Mouse (Mus musculus) hindbrain, embryonic 16.5 days (tissue): ENCODE results near the gene Rif1. TPM values are rescaled to one million over a fixed set of nuclear protein-coding genes. Genes with fewer than 3 reads are reported as not detected.

Source experiments
- ATAC-seq: fragments of 200-750 bp; cut with Nextera tagmentation; 2 replicates; pipeline ENCODE4 v1.8.0; 2017; ENCODE audit warnings: moderate TSS enrichment, moderate library complexity
- H3K27ac ChIP-seq: fragments of 300-500 bp; sonication (generic); 2 replicates; pipeline ENCODE4 v1.5.1; 2014; ENCODE audit warnings: low read depth, mild to moderate bottlenecking, control low read depth, low read length, moderate library complexity
- H3K27me3 ChIP-seq: fragments of 300-500 bp; sonication (generic); replicated peaks from 2 replicates; pipeline ENCODE4 v1.6.1; 2014; ENCODE audit warnings: low read length; ENCODE audit not compliant: control insufficient read depth, insufficient read depth
- H3K36me3 ChIP-seq: fragments of 300-500 bp; sonication (generic); 2 replicates; pipeline ENCODE4 v1.6.1; 2014; ENCODE audit warnings: mild to moderate bottlenecking, low read length, moderate library complexity, mixed read lengths; ENCODE audit not compliant: control insufficient read depth, insufficient read depth
- H3K4me1 ChIP-seq: fragments of 300-500 bp; sonication (generic); 2 replicates; pipeline ENCODE4 v1.6.1; 2014; ENCODE audit warnings: low read depth, low read length; ENCODE audit not compliant: control insufficient read depth, insufficient read depth
- H3K4me2 ChIP-seq: fragments of 300-500 bp; sonication (generic); 2 replicates; pipeline ENCODE4 v1.6.1; 2014; ENCODE audit warnings: mild to moderate bottlenecking, low read length, control low read depth, moderate library complexity
- H3K4me3 ChIP-seq: fragments of 300-500 bp; sonication (generic); 2 replicates; pipeline ENCODE4 v1.5.1; 2014; ENCODE audit warnings: mild to moderate bottlenecking, low read length, control low read depth, moderate library complexity
- H3K9ac ChIP-seq: fragments of 300-500 bp; sonication (generic); 2 replicates; pipeline ENCODE4 v1.6.1; 2014; ENCODE audit warnings: low read depth, mild to moderate bottlenecking, control low read depth, low read length, moderate library complexity
- H3K9me3 ChIP-seq: fragments of 300-500 bp; sonication (generic); 2 replicates; pipeline ENCODE4 v1.6.1; 2014; ENCODE audit warnings: mild to moderate bottlenecking, low read length, moderate library complexity; ENCODE audit not compliant: control insufficient read depth
- WGBS: fragments of 180-500 bp; shearing (Covaris S2); extraction: QIAGEN DNeasy Blood & Tissue Kit; methylation state at CpG from one replicate; pipeline ENCODE4 v1.1.7; 2014; 5-methylcytosine and 5-hydroxymethylcytosine counted together
- polyA plus RNA-seq: library from polyadenylated mRNA; unstranded; fragments of >200 nt; fragmentation: Nextera tagmentation; extraction: Ambion mirVana; gene quantifications from 2 replicates; pipeline ENCODE4 v1.2.1, GENCODE M21; 2015

Gene Rif1
- polyA plus RNA-seq, 1 experiment from 2014 or later: 10.2 TPM

- Histone ChIP-seq H3K36me3 (no peaks in the 10 kb centered on the region), H3K27me3 (no peaks in the 10 kb centered on the region), H3K4me3 (0 out of 2 replicates have a peak overlapping the region, but pooled peaks have one; percentile 11), H3K27ac (no peak overlapping the region), H3K9me3 (no peaks in the 10 kb centered on the region), H3K9ac (no peak overlapping the region), H3K4me2 (peak overlapping the region; percentile 28; the same call in 1 of the 2 replicates), H3K4me1 (no peaks in the 10 kb centered on the region)
- WGBS: 31% methylated on average over 8 of the region's 8 CpGs
- no peak for ATAC-seq
These were observed 33.4 kb upstream of the Rif1 start for GRCm38 (mm10) chr2:52039083-52039801.

DNA sequence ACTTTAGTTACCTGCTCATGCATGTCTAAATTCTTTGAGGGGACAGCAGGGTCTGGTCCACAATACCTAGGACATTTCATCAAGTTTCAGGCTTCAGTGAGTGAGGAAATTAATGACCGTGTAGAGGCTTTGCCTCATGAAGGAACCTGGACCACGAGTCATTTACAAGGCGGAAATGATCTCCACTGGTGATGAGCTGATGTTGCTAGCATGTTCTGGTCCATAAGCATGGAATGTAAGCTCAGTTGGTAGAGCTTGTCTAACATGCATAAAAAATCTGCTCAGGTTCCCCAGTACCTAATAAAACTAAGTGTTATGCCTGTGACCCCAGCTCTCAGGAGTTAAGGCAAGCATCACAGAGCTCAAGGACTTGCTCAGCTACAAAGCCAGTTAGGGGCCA lies 30.5 kb upstream of the Rif1 start:
- Histone ChIP-seq H3K9me3 (no peaks in the 10 kb centered on the region), H3K4me1 (no peaks in the 10 kb centered on the region), H3K9ac (no peak overlapping the region), H3K27me3 (no peaks in the 10 kb centered on the region), H3K27ac (no peak overlapping the region), H3K4me3 (no peak overlapping the region), H3K36me3 (no peaks in the 10 kb centered on the region), H3K4me2 (no peak overlapping the region)
- WGBS: 71% methylated on average over 3 of the region's 3 CpGs
- no peak for ATAC-seq

GRCm38 (mm10) chr2:52042714-52043113 lies 29.9 kb upstream of the Rif1 start:
- WGBS: 56% methylated on average over 5 of the region's 5 CpGs
- Histone ChIP-seq H3K9me3 (no peaks in the 10 kb centered on the region), H3K9ac (no peak overlapping the region)

DNA sequence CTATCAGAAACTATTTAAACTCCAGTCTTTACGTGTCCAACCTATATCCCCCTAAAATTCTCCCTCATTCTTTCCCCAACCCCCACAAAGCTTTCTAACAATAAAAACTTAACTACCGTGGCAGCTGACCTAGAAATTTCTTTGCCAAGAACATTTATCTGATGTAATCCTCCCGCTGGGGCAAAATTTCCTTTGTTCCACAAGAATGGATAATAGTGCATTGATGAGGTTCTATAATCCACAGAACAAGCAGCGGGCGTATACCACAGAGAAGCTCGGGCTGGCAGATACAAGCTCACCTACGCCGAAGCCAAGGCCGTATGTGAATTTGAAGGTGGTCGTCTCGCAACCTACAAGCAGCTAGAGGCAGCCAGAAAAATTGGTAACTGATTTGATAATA lies 29.1 kb upstream of the Rif1 start:
- ATAC-seq: no peak
- no peaks in the 10 kb centered on the region for H3K4me1 ChIP-seq
- WGBS: 66% methylated on average over 11 of the region's 11 CpGs
- H3K4me2 ChIP-seq: no peak overlapping the region
- no peaks in the 10 kb centered on the region for H3K36me3 ChIP-seq
- H3K9ac ChIP-seq: no peak overlapping the region
- no peak overlapping the region for H3K27ac ChIP-seq
- no peaks in the 10 kb centered on the region for H3K27me3 ChIP-seq
- H3K9me3 ChIP-seq: no peaks in the 10 kb centered on the region
- no peak overlapping the region for H3K4me3 ChIP-seq

More at GRCm38 (mm10) chr2:52042714-52043113, 29.9 kb upstream of the Rif1 start:
- no peaks in the 10 kb centered on the region for H3K4me1 ChIP-seq
- H3K4me3 ChIP-seq: no peak overlapping the region
- no peaks in the 10 kb centered on the region for H3K27me3 ChIP-seq
- ATAC-seq: no peak
- H3K36me3 ChIP-seq: no peaks in the 10 kb centered on the region
- no peak overlapping the region for H3K27ac ChIP-seq
- no peak overlapping the region for H3K4me2 ChIP-seq

DNA sequence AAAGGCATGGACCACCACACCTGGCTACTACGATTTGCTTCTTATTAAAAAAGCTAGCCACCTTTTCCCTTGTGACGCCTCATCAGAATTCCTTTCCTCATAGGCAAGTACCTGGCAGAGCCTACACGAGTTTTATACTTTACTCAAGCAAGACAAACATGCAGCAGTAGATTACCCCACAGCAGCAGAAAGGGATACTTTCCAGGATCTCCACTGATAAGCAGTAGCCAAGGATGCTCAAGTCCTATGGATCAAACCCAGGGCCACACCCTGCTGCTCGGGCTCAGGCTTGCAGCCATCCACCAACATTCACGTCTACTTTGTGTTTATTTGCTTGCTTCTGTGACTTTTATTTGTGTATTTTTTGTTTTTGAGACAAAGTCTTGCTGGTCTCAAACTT lies 26.6 kb upstream of the Rif1 start:
- H3K27me3 ChIP-seq: no peaks in the 10 kb centered on the region
- H3K4me3 ChIP-seq: no peak overlapping the region
- no peaks in the 10 kb centered on the region for H3K4me1 ChIP-seq
- 87% methylated on average over 5 of the region's 5 CpGs for WGBS
- H3K27ac ChIP-seq: no peak overlapping the region
- no peak overlapping the region for H3K9ac ChIP-seq
- H3K36me3 ChIP-seq: no peaks in the 10 kb centered on the region
- H3K9me3 ChIP-seq: no peaks in the 10 kb centered on the region
- H3K4me2 ChIP-seq: no peak overlapping the region
- no peak for ATAC-seq

DNA sequence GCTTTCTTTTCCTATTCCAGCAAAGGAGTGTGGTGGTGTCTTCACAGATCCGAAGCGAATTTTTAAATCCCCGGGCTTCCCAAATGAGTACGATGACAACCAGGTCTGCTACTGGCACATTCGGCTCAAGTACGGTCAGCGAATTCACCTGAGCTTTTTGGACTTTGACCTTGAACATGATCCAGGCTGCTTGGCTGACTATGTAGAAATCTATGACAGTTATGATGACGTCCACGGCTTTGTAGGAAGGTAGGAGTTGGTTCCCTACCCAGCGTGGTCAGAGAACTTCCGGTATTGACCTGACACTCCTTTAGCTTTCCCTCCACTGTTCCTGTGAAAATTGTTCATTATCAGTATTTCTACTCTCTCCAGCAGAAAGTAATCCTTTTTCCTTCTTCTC lies 21.8 kb upstream of the Rif1 start:
- H3K27me3 ChIP-seq: no peaks in the 10 kb centered on the region
- H3K27ac ChIP-seq: no peak overlapping the region
- H3K4me3 ChIP-seq: no peak overlapping the region
- ATAC-seq: no peak
- H3K9me3 ChIP-seq: no peaks in the 10 kb centered on the region
- WGBS: 97% methylated on average over 11 of the region's 11 CpGs
- H3K4me2 ChIP-seq: no peak overlapping the region
- no peak overlapping the region for H3K9ac ChIP-seq
- no peaks in the 10 kb centered on the region for H3K36me3 ChIP-seq
- H3K4me1 ChIP-seq: no peaks in the 10 kb centered on the region

- Histone ChIP-seq H3K4me3 (no peak overlapping the region), H3K27me3 (no peaks in the 10 kb centered on the region), H3K36me3 (no peaks in the 10 kb centered on the region), H3K9me3 (no peaks in the 10 kb centered on the region), H3K27ac (no peak overlapping the region), H3K4me2 (no peak overlapping the region), H3K4me1 (no peaks in the 10 kb centered on the region), H3K9ac (no peak overlapping the region)
- WGBS: 74% methylated on average over 4 of the region's 4 CpGs
- no peak for ATAC-seq
These were observed 20.3 kb upstream of the Rif1 start for GRCm38 (mm10) chr2:52052335-52052734.

DNA sequence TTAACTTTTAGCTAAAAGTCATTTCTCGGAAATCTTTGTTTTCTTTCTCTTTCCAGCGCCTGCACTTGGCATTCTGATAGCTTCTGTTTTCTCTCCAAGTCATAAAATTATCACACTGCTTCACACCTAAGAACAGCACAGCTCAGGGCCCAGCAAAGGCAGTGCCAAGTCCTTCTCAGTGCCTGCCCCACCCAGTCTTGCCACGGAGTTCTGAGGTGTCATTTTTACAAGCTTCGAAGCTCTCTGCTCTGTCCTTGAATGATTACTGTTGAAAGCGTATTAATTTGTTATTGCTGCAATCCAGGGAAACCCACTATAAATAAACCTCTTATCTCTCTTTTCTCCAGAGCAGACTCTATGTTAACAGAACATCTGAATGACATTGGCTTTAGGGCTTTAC lies 19.1 kb upstream of the Rif1 start:
- H3K4me1 ChIP-seq: no peaks in the 10 kb centered on the region
- no peaks in the 10 kb centered on the region for H3K27me3 ChIP-seq
- WGBS: 67% methylated on average over 5 of the region's 5 CpGs
- ATAC-seq: no peak
- no peaks in the 10 kb centered on the region for H3K36me3 ChIP-seq
- H3K4me3 ChIP-seq: no peak overlapping the region
- no peak overlapping the region for H3K9ac ChIP-seq
- H3K4me2 ChIP-seq: no peak overlapping the region
- H3K9me3 ChIP-seq: no peaks in the 10 kb centered on the region
- no peak overlapping the region for H3K27ac ChIP-seq

DNA sequence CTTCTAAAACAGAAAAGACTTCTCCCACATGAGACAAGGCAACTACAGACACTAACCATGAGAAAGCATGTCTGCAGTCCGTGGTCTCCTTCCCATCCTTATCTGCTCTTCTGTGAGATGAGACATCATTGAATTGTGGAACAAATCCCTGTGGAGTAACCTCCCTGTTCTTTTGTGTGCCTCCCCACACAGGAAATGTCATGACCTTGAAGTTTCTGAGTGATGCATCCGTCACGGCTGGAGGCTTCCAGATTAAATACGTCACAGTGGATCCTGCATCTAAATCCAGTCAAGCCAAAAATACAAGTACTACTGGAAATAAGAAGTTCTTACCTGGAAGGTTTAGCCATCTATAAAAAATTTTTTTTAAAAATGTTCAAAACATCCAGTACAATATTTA lies 17.0 kb upstream of the Rif1 start:
- ATAC-seq: no peak
- no peak overlapping the region for H3K27ac ChIP-seq
- H3K9me3 ChIP-seq: no peaks in the 10 kb centered on the region
- no peak overlapping the region for H3K4me3 ChIP-seq
- H3K27me3 ChIP-seq: no peaks in the 10 kb centered on the region
- no peaks in the 10 kb centered on the region for H3K36me3 ChIP-seq
- H3K9ac ChIP-seq: no peak overlapping the region
- H3K4me2 ChIP-seq: no peak overlapping the region
- WGBS: 26% methylated on average over 4 of the region's 4 CpGs
- H3K4me1 ChIP-seq: no peaks in the 10 kb centered on the region
